Mouse (Mus musculus): Measurements from ENCODE around the gene Ahsg.
"Not testable (repeated sequence)": the region's sequence is repeated elsewhere in the genome, so short reads cannot be mapped to it uniquely, and the experiment has no call there.

Ahsg gene

DNA sequence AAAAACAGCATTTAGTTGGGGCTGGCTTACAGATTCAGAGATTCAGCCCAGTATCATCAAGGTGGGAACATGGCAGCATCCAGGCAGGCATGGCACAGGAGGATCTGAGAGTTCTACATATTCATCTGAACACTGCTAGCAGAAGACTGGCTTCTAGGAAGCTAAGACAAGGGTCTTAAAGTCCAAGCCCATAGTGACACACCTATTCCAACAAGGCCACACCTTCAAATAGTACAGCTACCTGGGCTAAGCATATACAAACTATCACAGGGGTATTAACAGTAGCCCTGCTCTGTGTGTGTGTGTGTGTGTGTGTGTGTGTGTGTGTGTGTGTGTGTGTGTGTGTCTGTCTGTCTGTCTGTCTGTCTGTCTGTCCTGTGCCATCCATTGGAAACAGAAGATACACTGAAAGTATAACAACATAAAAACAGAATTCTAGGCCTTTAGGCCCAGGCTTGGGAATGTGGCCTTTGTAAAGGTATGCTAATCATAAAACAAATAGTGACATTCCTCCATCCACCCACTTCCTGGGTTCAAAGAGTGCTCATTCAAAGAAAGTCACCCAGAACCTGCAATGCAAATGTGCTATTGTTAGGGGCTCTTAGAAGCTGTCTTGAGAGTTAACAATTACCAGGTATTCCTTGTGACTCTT is 50.9 kb downstream of the Ahsg start:
- DNase-seq: not testable (repeated sequence)

DNA sequence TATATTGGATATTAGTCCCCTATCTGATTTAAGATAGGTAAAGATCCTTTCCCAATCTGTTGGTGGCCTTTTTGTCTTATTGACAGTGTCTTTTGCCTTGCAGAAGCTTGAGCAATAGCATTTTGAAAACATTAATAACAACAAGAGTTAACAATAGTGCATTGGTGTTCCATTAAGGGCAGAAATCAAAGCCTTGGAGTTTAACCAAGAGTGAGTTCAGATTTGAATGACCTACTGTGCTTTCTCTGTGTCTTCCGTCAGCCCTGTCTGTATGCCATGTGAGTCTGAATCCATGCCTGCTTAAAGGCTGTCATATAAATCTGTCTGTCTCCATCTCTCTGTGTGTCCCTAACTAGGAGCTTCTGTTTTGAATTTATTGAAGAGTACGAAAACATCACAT is 56.3 kb downstream of the Ahsg start:
- DNase-seq: no peak

Data from cerebellum, postnatal 36 days (tissue).